ENCODE assay signal across 11 mouse cellular contexts in the genomic region with DNA sequence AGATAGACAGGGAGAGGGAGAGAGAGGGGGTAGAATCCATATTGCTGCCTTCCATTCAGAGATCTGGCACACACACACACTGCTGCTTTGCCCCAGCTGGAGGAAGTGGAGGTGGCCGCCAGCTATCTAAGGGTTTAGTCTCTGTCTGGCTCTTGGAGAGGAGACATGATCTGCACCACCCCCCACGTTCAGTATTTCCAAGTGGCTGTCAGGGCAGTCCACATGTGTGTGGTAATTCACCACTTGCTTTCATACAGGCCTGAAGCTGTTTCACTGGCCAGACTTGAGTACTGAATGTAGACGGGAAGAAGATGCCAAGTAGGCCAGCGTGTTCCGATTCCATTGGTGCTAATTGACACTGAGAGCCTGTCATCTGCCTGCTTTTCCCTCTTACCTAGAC.
DNase-seq lines count a peak whose midpoint lies in the region; ATAC-seq lines count a peak whose summit lies in the region.
"Had no signal": no experiment of that assay in that cellular context is flagged by ENCODE, and none has a peak within 500 bp of the region (broad histone marks: within the 10 kb centered on the region; RNA-seq: fewer than 3 reads in every experiment).

No protein-coding gene starts in this region.

- H3K9me3 ChIP-seq in heart, embryonic 15.5 days (replicated peaks) = no peaks in the 10 kb centered on the region
- H3K9me3 ChIP-seq in forebrain, embryonic 13.5 days (replicated peaks) = no peaks in the 10 kb centered on the region
- H3K9me3 ChIP-seq: liver, embryonic 15.5 days; neural tube, embryonic 15.5 days had no signal

- DNase-seq in gastrocnemius, adult 18-20 months (ENCODE audit: low spot score) = peak; percentile 56
- no peak for DNase-seq in gastrocnemius, postnatal 4 days (ENCODE audit: low spot score in 2 of 2)
- peak; percentile 10 for DNase-seq in T-cell, adult 2 months (ENCODE audit: low spot score)
- no peak for DNase-seq in kidney, postnatal 36 days
- no peak for DNase-seq in spleen, adult 18-20 months

- no peak overlapping the region for H3K27ac ChIP-seq in heart, embryonic 15.5 days
- H3K27ac ChIP-seq in forebrain, embryonic 13.5 days = no peak overlapping the region
- H3K27ac ChIP-seq: liver, embryonic 15.5 days; neural tube, embryonic 15.5 days had no signal

- no peaks in the 10 kb centered on the region for H3K36me3 ChIP-seq in heart, embryonic 15.5 days
- H3K36me3 ChIP-seq in forebrain, embryonic 13.5 days (ENCODE audit: poor library complexity, severe bottlenecking) = no peaks in the 10 kb centered on the region
- H3K36me3 ChIP-seq: liver, embryonic 15.5 days; neural tube, embryonic 15.5 days had no signal

- H3K4me1 ChIP-seq in heart, embryonic 15.5 days (replicated peaks) = peaks cover 12% of the 10 kb centered on the region
- no peaks in the 10 kb centered on the region for H3K4me1 ChIP-seq in forebrain, embryonic 13.5 days
- H3K4me1 ChIP-seq: liver, embryonic 15.5 days; neural tube, embryonic 15.5 days had no signal

- ATAC-seq in heart, embryonic 15.5 days (replicated peaks; ENCODE audit: insufficient number of reproducible peaks, insufficient read depth, low FRiP score, low read depth) = 0 out of 2 replicates have a peak, but pooled peaks have one; percentile 31
- ATAC-seq in megakaryocyte-erythroid progenitor cell, adult 5-6 weeks (replicated peaks; ENCODE audit: low FRiP score, low TSS enrichment, poor library complexity, severe bottlenecking) = peak; percentile 57
- no peak for ATAC-seq in forebrain, embryonic 13.5 days

- 54% methylated on average over 5 of the region's 5 CpGs for WGBS in heart, embryonic 15.5 days
- 86% methylated on average over 5 of the region's 5 CpGs for WGBS in forebrain, embryonic 13.5 days

- H3K27me3 ChIP-seq in heart, embryonic 15.5 days = no peaks in the 10 kb centered on the region
- no peaks in the 10 kb centered on the region for H3K27me3 ChIP-seq in forebrain, embryonic 13.5 days
- H3K27me3 ChIP-seq: liver, embryonic 15.5 days; neural tube, embryonic 15.5 days had no signal

- no peak overlapping the region for H3K4me3 ChIP-seq in heart, embryonic 15.5 days
- H3K4me3 ChIP-seq in forebrain, embryonic 13.5 days = no peak overlapping the region
- H3K4me3 ChIP-seq: erythroblast, embryonic 14.5 days; liver, embryonic 15.5 days; neural tube, embryonic 15.5 days had no signal

- no peak overlapping the region for H3K4me2 ChIP-seq in heart, embryonic 15.5 days
- H3K4me2 ChIP-seq in forebrain, embryonic 13.5 days = no peak overlapping the region
- H3K4me2 ChIP-seq: liver, embryonic 15.5 days; neural tube, embryonic 15.5 days had no signal

- H3K9ac ChIP-seq in heart, embryonic 15.5 days = no peak overlapping the region
- H3K9ac ChIP-seq in forebrain, embryonic 13.5 days = no peak overlapping the region
- H3K9ac ChIP-seq: liver, embryonic 15.5 days; neural tube, embryonic 15.5 days had no signal

Comparison
In these comparisons a context has a peak if more than half of its experiments do, and no peak if none do; other contexts are left out.
1. DNase-seq: peak in gastrocnemius, adult 18-20 months (single experiment) and T-cell, adult 2 months (single experiment); none in gastrocnemius, postnatal 4 days (0 of 2), kidney, postnatal 36 days (0 of 2) and spleen, adult 18-20 months (0 of 2).